Mouse (Mus musculus) olfactory bulb, adult 2 months (tissue): ENCODE measurements at regions not wholly inside any gene's neighbourhood (a gene's known extent, or its start where the extent isn't known, plus 50 kb on each side); places are given as distances from the start of the nearest gene placed in this dataset.

Experiments
- H3K27ac ChIP-seq: fragments of 200-500 bp; 2 replicates; pipeline ENCODE4 v1.5.1; 2012; ENCODE audit warnings: low read depth, low read length; ENCODE audit not compliant: insufficient read depth
- H3K4me1 ChIP-seq: fragments of 200-500 bp; 2 replicates; pipeline ENCODE4 v1.6.1; 2012; ENCODE audit warnings: low read length; ENCODE audit not compliant: control insufficient read depth, insufficient read depth
- H3K4me3 ChIP-seq: fragments of 200-500 bp; 2 replicates; pipeline ENCODE4 v1.5.1; 2012; ENCODE audit warnings: mild to moderate bottlenecking, low read depth, low read length, moderate library complexity; ENCODE audit not compliant: insufficient read depth
- CTCF ChIP-seq: fragments of 200-500 bp; IDR thresholded peaks from 2 replicates; pipeline ENCODE4 v1.5.1; 2012; ENCODE audit warnings: low read depth, mild to moderate bottlenecking, low read length, moderate library complexity; ENCODE audit not compliant: insufficient read depth
- POLR2A ChIP-seq: fragments of 200-500 bp; IDR thresholded peaks from 2 replicates; pipeline ENCODE4 v1.6.1; 2012; ENCODE audit warnings: mild to moderate bottlenecking, low read depth, low read length, moderate library complexity; ENCODE audit not compliant: insufficient read depth
- WGBS: fragments of 180-500 bp; shearing (Covaris S2); methylation state at CpG from one replicate; pipeline ENCODE4 v1.1.7; 2018; 5-methylcytosine and 5-hydroxymethylcytosine counted together

DNA sequence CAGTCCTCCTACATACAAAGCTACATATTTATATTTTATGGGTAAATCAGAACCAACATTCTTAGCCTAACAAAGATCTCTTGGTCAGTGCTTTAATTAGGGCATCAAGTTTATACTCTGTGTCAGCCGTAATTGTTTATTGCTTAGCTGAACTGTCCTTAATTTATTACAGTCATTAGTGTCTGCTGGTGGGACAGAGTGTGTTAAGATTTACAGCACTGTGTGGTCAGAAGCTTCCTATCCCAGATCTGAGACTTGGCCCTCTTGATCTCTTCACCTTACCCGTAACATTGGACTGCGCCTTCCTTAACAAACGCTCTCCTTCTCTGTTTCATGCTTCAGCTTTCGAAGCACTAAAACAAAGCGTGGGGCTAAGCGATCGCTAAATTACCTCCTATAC, 75.9 kb downstream of the Ccdc54 start:
- TF ChIP-seq POLR2A = no peak
- TF ChIP-seq CTCF = no peak
- H3K4me1 ChIP-seq = no peaks in the 10 kb centered on the region
- H3K4me3 ChIP-seq = no peak overlapping the region
- H3K27ac ChIP-seq = no peak overlapping the region
- 96% methylated on average over 8 of the region's 8 CpGs for WGBS

DNA sequence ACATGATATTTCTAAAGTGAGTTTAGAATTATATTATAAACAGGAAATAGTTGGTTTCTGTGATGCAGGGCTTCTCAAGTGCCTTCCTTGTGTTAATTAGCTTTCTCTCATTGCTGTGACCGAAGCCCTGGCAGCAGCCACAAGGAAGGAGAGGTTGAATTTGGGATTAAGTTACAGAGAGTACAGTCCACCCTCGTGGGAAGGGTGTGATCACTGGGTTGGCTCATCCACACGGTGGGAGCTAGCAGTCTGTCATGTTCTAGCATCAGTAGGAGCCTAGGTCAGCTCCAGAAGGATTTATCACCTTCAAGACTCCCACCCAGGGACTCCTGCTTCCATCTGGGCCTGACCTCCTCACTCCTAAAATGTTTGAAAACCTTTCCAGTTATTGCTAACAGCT, 78.9 kb downstream of the Ccdc54 start:
- WGBS = 58% methylated on average over 3 of the region's 3 CpGs
- Histone ChIP-seq H3K4me1 (no peaks in the 10 kb centered on the region), H3K27ac (no peak overlapping the region), H3K4me3 (no peak overlapping the region)
- TF ChIP-seq CTCF = no peak
- no peak for TF ChIP-seq POLR2A

- 70% methylated on average over 4 of the region's 4 CpGs for WGBS
- no peak for TF ChIP-seq CTCF
- TF ChIP-seq POLR2A = no peak
- H3K27ac ChIP-seq = no peak overlapping the region
- H3K4me3 ChIP-seq = no peak overlapping the region
- H3K4me1 ChIP-seq = no peaks in the 10 kb centered on the region
Measured at GRCm38 (mm10) chr16:50509529-50509895, 77.3 kb upstream of the Bbx start.

DNA sequence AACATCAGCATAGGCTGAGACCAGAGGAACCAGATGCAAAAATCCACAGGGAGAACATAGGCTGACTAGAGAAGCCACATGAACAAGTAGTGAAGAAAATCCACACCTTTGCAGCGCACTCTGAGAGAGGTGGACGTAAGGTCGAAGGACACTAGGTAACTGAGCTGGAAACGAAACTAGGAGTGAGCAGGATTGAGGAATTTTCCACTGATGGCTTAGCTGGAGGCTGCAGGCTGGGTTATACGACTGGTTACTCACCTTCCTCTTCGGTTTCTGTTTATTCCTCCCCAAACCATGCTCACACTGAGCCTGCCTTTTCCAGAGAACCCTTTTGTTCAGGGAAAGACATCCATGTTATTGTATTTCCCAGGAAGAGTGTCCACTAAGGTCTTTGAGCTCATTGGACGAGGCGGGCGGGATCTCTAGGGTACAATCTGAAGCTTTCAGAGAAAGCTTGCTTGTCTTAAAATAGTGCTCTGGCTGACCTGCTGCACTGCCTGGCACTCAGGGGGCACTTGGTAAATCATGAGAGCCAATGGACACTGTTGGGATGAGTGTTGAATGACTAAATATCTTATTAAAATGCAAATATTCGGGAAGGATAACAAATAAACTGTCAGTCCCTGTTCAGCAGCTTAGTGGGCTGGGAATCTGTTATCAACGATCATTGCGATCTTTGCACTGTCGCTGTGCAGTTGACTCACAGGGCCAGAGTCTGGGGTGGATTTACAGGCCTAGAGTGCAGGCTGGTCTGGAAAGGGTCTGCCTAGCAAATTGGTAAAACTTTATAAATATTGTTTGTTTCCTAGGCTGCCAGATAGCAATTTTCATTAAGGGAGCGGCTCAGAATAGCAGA, 76.7 kb upstream of the Bbx start:
- H3K27ac ChIP-seq = no peak overlapping the region
- H3K4me3 ChIP-seq = no peak overlapping the region
- WGBS = 83% methylated on average over 14 of the region's 14 CpGs
- TF ChIP-seq CTCF = no peak
- no peak for TF ChIP-seq POLR2A
- H3K4me1 ChIP-seq = no peaks in the 10 kb centered on the region

GRCm38 (mm10) chr16:50504619-50505018, 72.4 kb upstream of the Bbx start:
- no peak for TF ChIP-seq CTCF
- TF ChIP-seq POLR2A = no peak
- H3K27ac ChIP-seq = no peak overlapping the region
- H3K4me1 ChIP-seq = no peaks in the 10 kb centered on the region
- 57% methylated on average over 3 of the region's 3 CpGs for WGBS
- no peak overlapping the region for H3K4me3 ChIP-seq

DNA sequence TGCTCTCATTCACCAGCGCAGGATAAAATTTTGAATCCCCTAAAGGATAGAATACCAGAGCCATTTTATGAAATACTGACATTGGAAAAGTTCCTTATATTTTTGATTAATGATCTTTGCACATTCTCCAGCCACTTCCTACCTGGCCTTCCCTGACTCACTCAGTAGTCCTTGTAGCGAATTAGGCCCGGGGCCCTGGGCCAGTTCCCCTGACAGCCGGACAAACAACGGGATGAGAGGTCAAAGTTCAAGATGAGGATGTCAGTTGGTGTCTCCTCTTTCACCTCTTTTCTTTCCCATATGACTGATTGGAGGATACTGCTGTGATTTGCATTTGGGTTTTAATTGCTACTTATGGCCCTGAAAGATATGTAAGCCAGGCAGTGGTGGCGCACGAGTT, 66.7 kb upstream of the Bbx start:
- Histone ChIP-seq H3K4me3 (no peak overlapping the region), H3K27ac (no peak overlapping the region), H3K4me1 (no peaks in the 10 kb centered on the region)
- WGBS = 86% methylated on average over 7 of the region's 7 CpGs
- TF ChIP-seq CTCF (no peak), POLR2A (no peak)

- Histone ChIP-seq H3K4me1 (no peaks in the 10 kb centered on the region), H3K27ac (no peak overlapping the region), H3K4me3 (no peak overlapping the region)
- TF ChIP-seq POLR2A = no peak
- TF ChIP-seq CTCF = no peak
- whole genome bisulfite sequencing = 97% methylated on average over 2 of the region's 2 CpGs
Measured at GRCm38 (mm10) chr16:50493662-50494061, 61.5 kb upstream of the Bbx start.

DNA sequence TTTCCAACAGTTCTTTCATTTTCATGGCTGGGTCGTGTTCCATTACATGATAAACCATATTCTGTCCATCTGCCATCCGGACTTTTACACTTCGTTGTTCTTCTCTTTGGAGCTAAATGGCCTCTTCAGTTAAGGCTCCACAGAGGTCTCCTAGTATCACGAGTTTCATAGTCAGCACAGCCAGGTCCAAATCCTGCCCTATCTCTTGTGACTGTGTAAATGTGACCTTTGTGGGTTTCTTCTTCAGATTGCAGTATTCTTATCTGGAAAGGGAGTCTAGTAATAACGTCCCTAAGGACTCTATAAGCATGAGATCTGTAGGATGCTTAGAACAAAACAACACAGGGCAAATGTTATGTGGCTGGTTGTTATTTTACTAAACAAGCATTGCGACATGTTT, 57.1 kb upstream of the Bbx start:
- WGBS = 93% methylated on average over 6 of the region's 6 CpGs
- H3K4me1 ChIP-seq = no peaks in the 10 kb centered on the region
- H3K27ac ChIP-seq = no peak overlapping the region
- no peak overlapping the region for H3K4me3 ChIP-seq
- no peak for TF ChIP-seq POLR2A
- TF ChIP-seq CTCF = no peak

- 46% methylated on average over 9 of the region's 9 CpGs for WGBS
- no peak for TF ChIP-seq CTCF
- TF ChIP-seq POLR2A = no peak
- H3K4me1 ChIP-seq = no peaks in the 10 kb centered on the region
- no peak overlapping the region for H3K27ac ChIP-seq
- no peak overlapping the region for H3K4me3 ChIP-seq
Measured at GRCm38 (mm10) chr16:50482360-50482786, 50.2 kb upstream of the Bbx start.
